Mouse (Mus musculus) left cerebral cortex, adult 2 months (tissue): Measurements from ENCODE around the gene Tmsb4x. TPM values are rescaled to one million over a fixed set of nuclear protein-coding genes. Genes with fewer than 3 reads are reported as not detected.
A peak's percentile ranks its signal among the peaks of the same experiment; 100 is the strongest.

Experiments used
- DNase-seq, 2 experiments: peaks; one replicate each; pipeline ENCODE4 v3.0.0; 2021 to 2022; ENCODE audit warnings: low spot score in 2 of 2, mixed read lengths in 1 of 2; ENCODE audit errors: extremely low spot score in 1 of 2
- H3K27ac ChIP-seq: fragments of 200-600 bp; 2 replicates; pipeline ENCODE4 v1.8.1; 2022
- H3K4me3 ChIP-seq: fragments of 200-600 bp; 2 replicates; pipeline ENCODE4 v1.8.1; 2022
- CTCF ChIP-seq: fragments of 200-600 bp; IDR thresholded peaks from 2 replicates; pipeline ENCODE4 v1.8.1; 2022; ENCODE audit warnings: antibody characterized with exemption, mild to moderate bottlenecking, moderate library complexity
- intact Hi-C: fragments of 180-260 bp; cut with DNase I; formaldehyde crosslinking; loops from one replicate; pipeline ENCODE4 v1.15.1; 2025
- long read RNA-seq, 2 experiments: library from polyadenylated mRNA; stranded (forward); transcript quantifications; one replicate each; pipeline ENCODE4 v2.0.0; 2021; ENCODE audit warnings: borderline mapping rate in 2 of 2
- total RNA-seq, 2 experiments: library from RNA; stranded (reverse); gene quantifications; 2 replicates each; pipeline ENCODE4 v1.2.3; 2021

Gene Tmsb4x
- 100 to 1,000 TPM; 851 to 933 TPM for total RNA-seq
- long read RNA-seq, experiment 1, transcript Tmsb4x-201 (3 exons, 768 nt), result major isoform, 138 of 154 reads
- long read RNA-seq, experiment 1, partial matches to known transcripts, result 1 of 154 reads
- long read RNA-seq, experiment 1, other reads (novel, unspliced or antisense), result 13 of 154 reads
- long read RNA-seq, experiment 2, transcript Tmsb4x-201 (3 exons, 768 nt), result major isoform, 105 of 119 reads
- long read RNA-seq, experiment 2, partial matches to known transcripts, result 3 of 119 reads
- long read RNA-seq, experiment 2, other reads (novel, unspliced or antisense), result 10 of 119 reads

DNA sequence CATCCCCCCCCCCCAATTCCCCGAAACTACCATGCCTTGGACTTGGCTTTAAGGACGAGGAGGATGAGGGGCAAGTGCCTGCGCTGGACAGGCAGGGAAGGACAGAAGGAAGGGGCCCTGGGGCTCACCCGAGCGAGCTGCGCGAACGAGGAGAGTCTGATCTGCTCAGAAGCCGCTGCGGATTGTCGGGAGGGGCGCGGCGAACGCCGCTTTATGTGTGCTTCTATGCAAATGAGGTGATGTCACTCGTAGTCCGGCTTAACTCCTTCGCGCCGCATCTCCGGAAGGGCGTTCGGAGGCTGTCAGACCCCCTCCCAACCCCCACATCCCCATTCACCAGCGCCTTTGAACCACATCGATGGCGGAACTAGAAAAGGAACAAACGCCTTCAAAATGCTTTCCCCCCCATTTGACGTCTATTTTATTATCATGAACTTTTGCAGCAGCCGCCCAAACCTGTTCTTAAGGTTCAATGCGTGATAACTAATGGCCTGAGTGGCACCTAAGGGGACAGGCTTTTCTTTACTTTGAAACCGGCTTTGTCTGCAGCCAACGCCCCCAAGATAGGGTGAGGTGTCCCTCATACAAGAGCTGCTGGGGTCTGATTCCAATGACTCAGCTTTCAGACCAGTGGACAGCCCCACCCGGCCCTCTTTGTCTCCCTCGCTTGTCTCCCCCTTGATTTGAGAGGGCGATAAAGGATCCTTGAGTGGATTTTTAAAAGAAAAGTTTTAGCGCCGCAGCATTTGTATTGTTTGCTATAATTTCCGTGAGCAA is at the start of gene Tmsb4x:
Tmsb4x (minus strand) TSS at position 338 of the 777 bp plus-strand sequence.
- intact Hi-C loops, result loop anchor here (1.0 to 10.0 kb wide), 8 partner anchors 37 to 697 kb away; no protein-coding TSS in a partner anchor
- peak; percentile 81 for DNase-seq
- no peak for TF ChIP-seq CTCF
- H3K27ac ChIP-seq, result peak within 1 kb of the TSS; percentile 93
- peak within 1 kb of the TSS; percentile 70 for H3K4me3 ChIP-seq

DNA sequence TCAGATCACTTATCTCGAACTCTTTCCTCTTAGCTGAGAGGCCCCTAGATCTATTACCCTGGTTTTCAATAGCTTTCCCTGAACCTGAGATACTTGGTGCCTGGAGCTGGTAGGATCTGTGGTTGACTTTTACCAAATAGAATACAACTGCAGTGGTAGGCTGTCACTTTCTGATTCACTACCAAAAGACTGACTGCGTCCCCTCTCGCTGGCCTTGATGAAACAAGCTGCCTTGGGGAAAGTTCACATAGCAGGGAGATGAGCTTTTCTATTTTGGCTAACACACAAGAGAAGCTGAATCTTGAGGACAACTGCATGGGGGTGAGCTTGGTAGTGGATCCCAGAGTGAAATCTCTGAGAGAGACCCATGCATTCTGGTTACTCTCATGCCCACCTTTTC is 32.6 kb upstream of the Tmsb4x start:
- intact Hi-C loops, result no loop called here
- H3K4me3 ChIP-seq, result no peak overlapping the region
- no peak overlapping the region for H3K27ac ChIP-seq
- TF ChIP-seq CTCF, result no peak
- no peak for DNase-seq

DNA sequence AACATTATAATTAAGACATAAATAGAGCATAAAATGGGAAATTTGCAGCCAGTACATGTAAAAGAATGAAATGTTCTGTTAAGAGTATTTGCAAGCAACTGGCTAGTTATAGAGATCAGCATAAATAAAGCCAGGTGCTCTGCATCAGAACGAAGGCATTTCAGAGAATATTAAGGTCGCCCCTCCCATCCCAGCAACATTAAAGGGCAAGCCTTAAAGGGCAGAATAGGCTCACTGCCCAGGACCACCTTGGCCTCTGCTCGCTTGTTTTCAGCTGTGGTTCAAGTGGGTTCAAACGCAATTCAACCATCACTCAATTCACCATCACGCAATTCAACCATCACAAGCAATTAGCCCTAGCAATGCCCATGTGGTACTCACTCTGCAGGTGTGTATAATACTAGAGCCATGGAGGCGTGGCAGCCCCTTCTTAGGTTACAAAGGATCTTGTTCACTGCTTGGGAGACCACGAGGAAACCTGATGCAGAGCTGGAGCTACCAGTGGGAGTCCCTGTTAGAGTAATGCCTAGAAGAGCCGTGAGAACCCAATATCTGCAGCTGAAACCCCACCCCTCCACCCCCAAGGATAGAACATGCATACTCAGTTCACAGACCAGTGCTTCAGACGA is 30.3 kb upstream of the Tmsb4x start:
- TF ChIP-seq CTCF, result no peak
- DNase-seq, result no peak
- H3K27ac ChIP-seq, result no peak overlapping the region
- intact Hi-C loops, result loop anchor here (10.0 kb wide), 1 partner anchor 795 kb away; the partner anchor contains the start of genes Ofd1 and Trappc2
- H3K4me3 ChIP-seq, result no peak overlapping the region

DNA sequence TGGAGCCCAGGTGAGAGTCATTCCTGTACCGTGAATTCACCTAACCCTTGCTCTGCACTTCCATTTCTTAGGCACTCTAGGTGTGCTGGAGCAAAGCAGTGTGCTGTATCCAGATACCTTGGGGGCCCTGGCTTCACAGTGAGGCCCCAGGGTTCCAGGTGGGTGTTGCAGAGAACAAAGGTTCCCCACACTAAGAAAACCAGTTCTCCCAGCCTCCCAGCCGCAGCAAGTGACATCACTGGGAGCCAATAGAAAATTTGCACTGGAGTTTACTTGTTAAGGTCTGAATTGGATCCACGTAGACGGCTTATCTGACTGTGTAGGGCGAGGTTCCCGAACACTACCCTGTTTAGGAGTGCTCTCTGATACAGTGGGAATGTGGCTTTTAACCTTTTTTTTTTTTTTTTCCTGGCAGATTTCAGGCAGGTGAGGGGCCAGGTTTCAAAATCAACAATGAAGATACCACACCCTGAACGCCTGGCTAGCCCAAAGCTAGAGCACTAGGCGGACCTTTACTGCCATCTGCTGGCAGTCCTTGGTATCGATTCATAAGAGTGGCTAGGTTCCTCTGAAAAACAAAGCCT is 24.1 kb upstream of the Tmsb4x start:
- H3K4me3 ChIP-seq, result no peak overlapping the region
- DNase-seq, result peak; percentile 67 to 77
- TF ChIP-seq CTCF, result peak; percentile 75
- no peak overlapping the region for H3K27ac ChIP-seq
- intact Hi-C loops, result loop anchor here (1.0 to 10.0 kb wide), 3 partner anchors 572 to 1066 kb away; partner anchors contain the start of genes Ofd1 and Trappc2

DNA sequence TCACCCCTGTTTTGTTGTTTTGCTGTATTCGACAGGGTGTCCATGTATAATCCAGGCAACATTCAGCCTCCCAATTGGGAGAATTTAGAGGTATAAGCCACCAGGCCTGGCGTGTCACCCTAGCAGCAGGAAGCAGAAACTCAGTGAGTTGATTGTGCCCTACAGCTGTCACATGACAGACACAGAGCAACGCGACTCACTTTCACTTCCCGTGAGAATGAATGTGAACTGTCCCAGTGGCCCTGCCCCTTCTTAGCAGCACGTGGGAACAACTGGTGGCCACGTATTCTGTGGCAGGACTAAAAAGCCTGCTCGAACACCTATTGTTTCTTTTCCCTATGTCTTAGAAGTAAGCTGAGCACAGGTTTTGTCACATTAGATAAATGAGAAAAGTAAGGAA is 22.0 kb upstream of the Tmsb4x start:
- intact Hi-C loops, result loop anchor here (10.0 kb wide), 1 partner anchor 786 kb away; the partner anchor contains the start of genes Ofd1 and Trappc2
- no peak overlapping the region for H3K4me3 ChIP-seq
- H3K27ac ChIP-seq, result no peak overlapping the region
- TF ChIP-seq CTCF, result no peak
- no peak for DNase-seq

DNA sequence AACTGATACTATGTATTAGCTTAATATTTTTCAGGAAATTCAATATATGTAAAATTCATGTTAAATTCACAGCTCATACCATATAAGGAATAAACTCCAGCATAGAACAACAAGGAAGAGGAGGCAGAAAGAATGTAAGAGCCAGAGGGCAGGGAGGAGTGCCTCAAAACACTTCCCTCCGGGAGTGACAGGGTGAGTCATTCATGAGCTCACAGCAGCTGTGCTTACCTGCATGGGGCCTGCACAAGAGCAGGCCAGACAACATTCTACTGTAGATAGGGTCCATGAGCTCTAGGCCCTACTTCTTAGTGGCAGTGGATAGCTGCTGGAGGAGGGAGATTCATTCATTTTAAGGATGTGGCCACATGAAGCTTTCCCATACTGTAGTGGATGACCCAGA is 20.7 kb upstream of the Tmsb4x start:
- TF ChIP-seq CTCF, result no peak
- intact Hi-C loops, result loop anchor here (5.0 to 10.0 kb wide), 2 partner anchors 328 to 785 kb away; partner anchors contain the start of genes Ofd1 and Trappc2
- Histone ChIP-seq H3K27ac (no peak overlapping the region), H3K4me3 (no peak overlapping the region)
- no peak for DNase-seq

DNA sequence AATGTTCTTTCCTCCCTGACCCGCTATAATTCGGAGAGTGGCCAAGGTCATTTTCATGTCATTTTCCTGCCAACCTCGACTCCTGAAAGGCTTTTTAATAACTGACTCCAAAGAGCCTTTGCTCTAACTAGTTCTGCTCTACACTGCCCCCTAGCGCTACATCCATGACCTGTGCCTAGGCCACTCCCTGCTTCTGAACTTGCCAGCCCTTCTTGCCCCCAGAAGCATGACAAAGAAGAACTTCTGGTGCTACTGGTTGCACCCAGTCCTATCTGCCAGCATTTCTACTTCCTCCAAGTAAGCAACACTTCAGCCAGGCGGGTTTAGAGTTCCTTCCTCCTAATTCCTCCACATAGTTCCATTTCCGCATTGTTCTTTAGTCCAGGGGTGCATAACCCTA is 20.1 kb upstream of the Tmsb4x start:
- peak; percentile 55 for TF ChIP-seq CTCF
- intact Hi-C loops, result loop anchor here (5.0 kb wide), 1 partner anchor 327 kb away; no protein-coding TSS in a partner anchor
- Histone ChIP-seq H3K4me3 (no peak overlapping the region), H3K27ac (no peak overlapping the region)
- peak in 1 of 2 experiments; percentile 26 for DNase-seq

DNA sequence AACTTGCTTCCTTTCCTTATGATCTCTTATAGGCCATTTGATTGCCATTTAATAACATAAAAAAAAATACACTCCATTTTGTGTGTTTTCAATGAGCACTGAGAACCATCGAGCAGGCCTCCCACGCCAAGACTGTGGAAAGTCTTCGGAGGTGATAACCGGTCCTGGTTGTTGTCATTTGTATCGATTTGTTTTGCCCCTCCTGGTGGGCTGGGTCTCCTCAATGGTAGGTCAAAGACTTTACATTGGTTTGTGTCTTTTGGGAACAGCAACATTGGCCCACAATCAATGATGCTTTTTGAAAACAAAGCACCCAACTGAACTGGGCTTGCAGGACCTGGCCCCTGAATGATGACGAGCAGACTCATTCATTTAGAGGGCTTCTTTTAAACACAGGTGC is 18.6 kb upstream of the Tmsb4x start:
- TF ChIP-seq CTCF, result no peak
- DNase-seq, result no peak
- intact Hi-C loops, result loop anchor here (1.0 to 5.0 kb wide), 2 partner anchors 27 to 325 kb away; no protein-coding TSS in a partner anchor
- no peak overlapping the region for H3K4me3 ChIP-seq
- no peak overlapping the region for H3K27ac ChIP-seq

DNA sequence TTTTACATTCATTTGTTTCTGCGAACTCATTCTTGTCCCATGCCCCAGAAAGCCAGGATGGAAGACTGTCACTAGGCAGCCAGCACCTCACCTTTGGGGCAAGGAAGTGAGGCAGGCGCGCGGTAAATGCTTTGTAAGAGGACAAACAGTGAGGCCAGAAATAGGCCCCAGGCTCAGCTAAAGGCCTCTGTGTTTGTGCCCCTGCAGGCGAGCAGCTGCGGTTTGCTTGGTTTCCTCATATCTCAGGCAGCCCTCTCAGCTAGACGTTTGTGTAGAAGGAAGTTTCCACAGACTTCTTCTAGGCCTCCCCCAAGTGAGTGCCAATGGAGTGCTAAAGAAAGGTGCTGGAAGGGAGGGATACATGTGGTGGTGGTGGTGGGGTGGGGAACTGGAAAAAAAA is 18.0 kb upstream of the Tmsb4x start:
- intact Hi-C loops, result loop anchor here (1.0 to 5.0 kb wide), 2 partner anchors 27 to 325 kb away; no protein-coding TSS in a partner anchor

DNA sequence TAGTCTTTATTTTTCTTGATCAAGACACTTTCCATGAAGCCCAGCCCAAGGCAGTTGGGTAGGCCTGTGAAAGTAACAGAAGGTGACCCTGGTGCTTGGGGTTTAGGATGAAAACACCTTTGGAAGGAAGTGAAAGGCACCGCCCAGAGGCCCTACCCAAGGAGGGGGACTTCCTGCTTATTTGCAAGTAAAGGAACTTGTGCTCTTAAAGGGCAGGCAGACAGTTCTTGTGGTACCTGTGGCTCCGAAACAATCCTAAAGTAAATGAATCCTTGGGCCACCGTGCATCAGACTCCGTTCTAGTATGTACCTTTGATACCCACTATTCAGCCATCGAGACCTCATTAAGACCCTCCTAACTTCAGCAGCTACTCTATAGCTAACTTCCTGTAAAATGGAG is 17.5 kb upstream of the Tmsb4x start:
- intact Hi-C loops, result loop anchor here (5.0 kb wide), 1 partner anchor 324 kb away; no protein-coding TSS in a partner anchor
- no peak overlapping the region for H3K27ac ChIP-seq
- no peak for DNase-seq
- H3K4me3 ChIP-seq, result no peak overlapping the region
- TF ChIP-seq CTCF, result no peak

More for the DNA sequence above, 18.0 kb upstream of the Tmsb4x start:
- Histone ChIP-seq H3K27ac (no peak overlapping the region), H3K4me3 (no peak overlapping the region)
- DNase-seq, result no peak
- no peak for TF ChIP-seq CTCF

DNA sequence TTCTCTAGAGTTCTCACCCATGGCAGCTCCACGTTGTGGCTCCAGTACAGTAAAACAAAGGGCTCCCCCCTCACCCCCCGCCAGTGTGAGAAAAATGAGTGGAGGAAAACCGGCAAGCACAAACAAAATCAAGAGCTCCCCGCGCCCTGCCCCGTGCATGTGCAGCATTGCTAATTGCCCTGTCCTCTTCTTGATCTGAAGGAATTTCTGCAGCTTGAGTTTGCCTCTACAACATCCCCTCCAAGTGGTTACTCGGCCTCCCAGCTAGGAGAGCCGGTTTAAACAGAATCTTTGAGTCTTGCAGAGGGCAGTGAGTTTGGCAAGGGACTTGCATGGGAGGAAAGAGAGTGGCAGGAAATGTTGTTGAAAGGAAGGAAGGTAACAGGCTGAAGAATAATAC is 3.6 kb upstream of the Tmsb4x start:
- H3K4me3 ChIP-seq, result no peak overlapping the region
- TF ChIP-seq CTCF, result peak; percentile 50
- no peak for DNase-seq
- no peak overlapping the region for H3K27ac ChIP-seq
- intact Hi-C loops, result no loop called here
